Mouse (Mus musculus): ENCODE results near the gene Chchd5.

Gene Chchd5

GRCm38 (mm10) chr2:129129412-129129929 lies at the start of gene Chchd5:
Gene Chchd5 (plus strand): TSS chr2:129129700.
- peak; percentile 78 for DNase-seq

DNA sequence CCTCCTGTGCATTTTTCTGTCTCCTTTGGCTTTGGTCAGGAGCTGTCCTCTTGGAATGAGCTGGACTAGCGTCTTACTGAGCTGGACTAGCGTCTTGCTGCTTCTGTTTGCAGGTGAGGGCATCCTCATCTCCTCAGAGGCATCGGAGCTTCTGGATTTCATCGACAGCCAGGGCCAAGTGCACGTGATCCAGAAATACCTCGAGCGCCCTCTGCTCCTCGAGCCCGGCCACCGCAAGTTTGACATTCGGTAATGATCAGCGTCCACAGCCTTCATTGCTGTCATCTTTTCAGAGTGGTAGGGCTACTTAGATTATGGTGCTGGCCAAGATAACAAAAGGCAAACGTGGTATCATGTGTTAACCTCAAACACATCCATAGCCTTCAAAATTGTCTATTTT lies 48.4 kb upstream of the Chchd5 start:
- no peak for DNase-seq

- no peak for DNase-seq
These were observed 46.0 kb upstream of the Chchd5 start for GRCm38 (mm10) chr2:129083514-129083913.

DNA sequence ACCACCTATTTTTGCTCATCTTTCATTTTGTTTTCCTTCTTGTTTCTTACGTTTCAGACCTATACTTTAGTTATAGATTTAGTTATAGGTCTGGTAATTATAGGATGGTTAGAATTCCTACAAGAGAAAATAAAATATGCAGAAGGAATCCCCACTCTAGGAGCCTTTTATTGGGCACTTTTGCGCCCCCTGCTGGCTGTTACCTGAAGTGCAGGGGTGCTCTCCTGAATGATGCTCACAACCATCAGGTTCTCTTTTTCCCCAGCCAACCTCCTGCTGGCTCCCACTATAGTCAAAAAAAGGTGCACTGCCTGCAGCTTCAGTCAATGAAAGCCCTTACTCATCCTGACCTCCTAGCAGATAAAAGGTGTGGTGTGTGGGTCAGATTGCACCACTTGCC lies 44.5 kb upstream of the Chchd5 start:
- DNase-seq: peak; percentile 36

- no peak for DNase-seq
These were observed 42.0 kb upstream of the Chchd5 start for GRCm38 (mm10) chr2:129087520-129087919.

DNA sequence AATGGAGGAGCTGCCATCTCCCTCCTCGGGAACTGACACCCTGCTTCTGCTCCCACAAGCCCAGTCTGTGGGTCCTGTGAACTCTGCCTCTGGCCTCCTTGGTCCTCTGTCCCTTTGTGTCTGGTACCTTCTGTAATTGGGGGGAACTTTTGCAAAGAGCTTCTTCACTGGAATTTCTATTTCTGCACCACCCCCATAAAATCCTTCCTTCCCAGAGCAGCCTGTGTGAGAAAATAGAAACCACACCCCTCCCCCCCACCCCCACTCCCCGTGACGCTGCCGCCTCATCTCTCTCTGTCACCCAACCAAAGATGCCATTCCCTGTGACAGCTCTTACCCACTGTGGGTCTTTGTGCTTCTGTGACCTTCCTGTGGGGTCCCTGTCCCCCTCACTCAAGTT lies 39.1 kb upstream of the Chchd5 start:
- no peak for DNase-seq

GRCm38 (mm10) chr2:129092810-129093209 lies 36.7 kb upstream of the Chchd5 start:
- no peak for DNase-seq

DNA sequence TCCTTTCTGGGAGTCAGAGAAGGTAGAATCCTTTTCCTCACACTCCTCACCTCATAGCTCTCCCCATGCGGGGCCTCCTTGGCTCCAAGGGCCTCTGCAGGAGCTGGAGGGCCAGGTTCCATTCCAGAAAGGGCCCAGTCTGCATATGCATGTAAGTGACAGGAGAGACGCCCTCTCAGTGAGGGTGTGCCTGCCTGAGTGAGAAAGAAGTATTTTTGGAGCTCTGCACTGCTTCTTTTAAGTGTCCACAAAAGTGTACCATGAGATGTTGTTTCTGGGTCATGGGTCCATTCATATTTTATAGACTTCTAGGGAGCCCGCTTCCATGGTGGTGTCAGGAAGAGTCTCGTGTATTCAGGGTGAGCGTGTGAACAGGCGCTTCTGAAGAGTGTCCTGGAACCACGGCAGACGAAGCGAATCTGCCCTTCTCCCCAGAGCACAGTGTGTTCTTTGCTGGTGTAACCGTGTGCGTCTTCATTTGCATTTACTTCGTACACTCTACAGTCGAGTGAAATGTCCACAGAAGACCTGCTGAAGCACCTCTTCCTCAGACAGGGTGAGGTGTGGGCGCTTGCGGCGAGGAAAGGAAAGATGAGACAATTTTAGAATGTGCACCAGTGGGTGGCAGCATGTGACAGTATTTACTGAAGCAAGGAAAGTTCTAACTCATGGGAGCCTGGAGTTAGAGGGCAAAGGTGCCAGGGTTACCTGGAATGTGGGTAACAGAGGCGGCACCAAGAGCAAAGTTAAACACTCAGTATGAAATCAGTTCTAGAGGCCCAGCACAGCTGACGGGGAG lies 35.4 kb upstream of the Chchd5 start:
- peak; percentile 17 for DNase-seq

DNA sequence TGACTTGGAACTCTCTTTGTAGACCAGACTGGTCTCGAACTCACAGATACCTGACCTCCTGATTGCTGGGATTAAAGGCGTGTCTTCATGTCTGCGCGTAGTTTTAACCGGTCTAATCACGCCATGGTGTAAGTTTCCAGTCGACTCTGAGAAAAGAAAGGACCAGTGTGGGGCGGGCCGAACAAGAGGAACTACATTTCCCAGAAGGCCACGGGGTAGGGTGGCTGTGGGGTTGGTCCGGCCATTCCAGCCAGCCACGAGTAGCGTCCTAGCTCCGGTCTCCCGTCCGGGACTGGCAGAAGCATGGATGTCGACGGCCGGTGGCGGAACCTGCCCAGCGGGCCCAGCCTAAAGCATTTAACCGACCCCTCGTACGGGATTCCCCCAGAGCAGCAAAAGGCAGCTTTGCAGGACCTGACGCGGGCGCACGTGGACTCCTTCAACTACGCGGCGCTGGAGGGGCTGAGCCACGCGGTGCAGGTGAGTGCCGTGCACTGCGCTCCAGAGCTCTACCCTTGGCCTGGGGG lies 28.7 kb upstream of the Chchd5 start, which contains the start of gene Polr1b:
TSS of gene Polr1b (plus strand) at position 212 of the 527 bp plus-strand sequence.
- peak; percentile 86 for DNase-seq

DNA sequence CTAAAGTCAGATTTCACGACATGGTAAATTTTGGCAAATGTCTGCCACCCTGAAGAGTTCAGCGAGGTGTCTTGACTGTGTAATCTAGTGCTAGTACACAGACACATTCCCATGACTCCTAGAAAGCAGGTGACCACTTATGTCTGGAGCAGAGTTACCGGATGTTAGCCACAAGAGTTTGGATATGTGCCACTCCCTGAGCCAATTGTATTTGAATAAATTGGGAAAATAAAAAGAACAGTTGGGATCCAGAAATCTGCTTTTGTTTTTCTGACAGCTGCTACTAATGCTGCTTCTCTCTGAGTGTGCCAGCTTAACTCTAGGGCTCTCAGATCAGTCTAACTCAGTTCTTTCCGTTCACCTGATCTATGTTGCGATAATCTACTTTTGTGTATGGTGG lies 16.6 kb upstream of the Chchd5 start:
- DNase-seq: no peak

DNA sequence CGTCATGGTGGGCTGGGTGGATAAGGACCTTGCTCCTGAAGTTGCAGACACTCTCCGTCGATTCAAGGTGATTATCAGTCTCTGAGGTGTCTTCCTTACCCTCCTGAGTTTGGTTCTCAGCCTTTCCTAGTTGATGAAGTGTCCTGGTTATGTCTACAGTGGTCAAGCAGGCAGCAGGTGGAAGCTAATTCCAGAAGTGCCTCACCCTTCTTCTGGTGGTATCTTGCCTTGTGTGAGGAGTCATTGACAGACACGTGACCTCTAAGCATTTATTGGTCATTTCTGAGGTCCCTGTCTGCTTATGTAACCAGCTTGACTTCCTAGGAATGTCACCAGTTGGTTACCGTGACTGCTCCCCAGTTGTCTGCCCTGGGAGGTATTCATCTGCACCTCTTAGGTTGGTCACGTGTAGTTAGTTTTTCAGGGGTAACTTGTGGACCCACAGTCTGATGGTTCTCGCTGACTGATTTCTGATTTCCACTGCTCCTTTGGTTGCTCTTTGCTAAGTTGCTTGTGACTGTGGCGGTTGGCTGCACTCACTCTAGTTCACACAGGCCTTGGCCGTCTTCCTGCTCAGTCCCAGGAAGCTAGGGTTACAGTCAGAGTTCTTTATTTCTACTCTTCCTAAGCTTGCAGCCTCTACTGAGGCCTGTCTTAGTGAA lies 13.7 kb upstream of the Chchd5 start:
- DNase-seq: no peak

GRCm38 (mm10) chr2:129116368-129116739 lies 13.1 kb upstream of the Chchd5 start:
- DNase-seq: no peak

- no peak for DNase-seq
These were observed 11.4 kb upstream of the Chchd5 start for GRCm38 (mm10) chr2:129118061-129118460.

DNA sequence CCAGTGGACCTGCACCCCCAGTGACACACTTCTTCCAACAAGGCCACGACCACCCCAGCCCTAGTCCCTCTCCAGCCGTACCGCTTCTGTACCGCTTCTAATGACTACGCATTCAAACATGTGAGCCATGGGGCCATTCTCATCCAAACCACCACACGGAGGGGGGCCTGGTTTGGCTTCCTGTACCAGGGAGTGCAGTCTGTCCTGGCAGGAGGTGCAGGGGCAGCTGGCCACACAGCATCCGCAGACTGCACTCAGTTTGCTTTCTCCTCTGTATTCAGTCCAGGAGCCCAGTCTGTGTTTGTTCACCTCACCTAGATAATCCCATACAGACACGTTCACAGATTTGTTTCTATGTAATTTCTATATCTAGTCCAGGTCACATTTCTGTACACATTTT lies 7.5 kb upstream of the Chchd5 start:
- DNase-seq: no peak

DNA sequence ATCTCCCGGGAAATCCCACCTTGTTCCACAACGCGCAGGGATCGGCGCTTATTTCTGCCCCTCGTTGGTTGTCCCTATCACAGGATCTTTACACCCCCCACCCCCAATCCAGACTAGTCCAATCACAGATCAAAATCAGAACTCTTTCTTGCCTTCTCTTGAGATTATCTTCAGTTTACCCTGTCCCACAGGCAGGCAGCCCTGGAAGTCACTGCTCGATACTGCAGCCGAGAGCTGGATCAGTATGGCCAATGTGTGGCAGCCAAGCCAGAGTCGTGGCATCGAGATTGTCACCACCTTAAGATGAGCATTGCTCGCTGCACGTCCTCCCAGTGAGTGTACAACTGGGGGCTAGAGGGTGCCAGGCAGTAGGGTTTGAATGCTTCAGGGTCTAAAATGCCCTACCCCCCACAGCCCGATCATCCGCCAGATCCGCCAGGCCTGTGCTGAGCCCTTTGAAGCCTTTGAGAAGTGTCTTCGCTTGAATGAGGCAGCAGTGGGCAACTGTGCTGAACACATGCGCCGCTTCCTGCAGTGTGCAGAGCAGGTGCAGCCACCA lies 566 bp downstream of the Chchd5 start:
- peak; percentile 88 for DNase-seq

DNA sequence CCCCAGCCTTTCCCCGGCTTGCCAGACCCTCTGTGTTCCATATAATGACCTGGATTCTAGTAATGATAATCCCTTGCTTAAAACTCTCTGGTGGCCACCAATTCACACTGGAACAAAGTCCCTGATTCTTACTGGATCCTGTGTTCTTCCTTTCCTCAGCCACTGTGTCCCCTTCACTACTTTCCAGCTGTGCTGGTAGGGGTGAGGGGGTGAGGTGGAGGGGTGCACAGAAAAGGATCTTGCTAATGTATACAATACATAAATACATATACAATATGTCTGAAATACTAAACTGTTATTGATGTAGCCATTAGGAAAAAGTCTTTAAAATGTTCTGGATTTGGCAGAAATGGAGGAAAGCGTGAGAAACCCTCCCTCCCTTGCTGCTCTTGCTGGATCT lies 1.3 kb downstream of the Chchd5 start:
- peak; percentile 63 for DNase-seq

GRCm38 (mm10) chr2:129132231-129132630 lies 2.7 kb downstream of the Chchd5 start:
- DNase-seq: peak; percentile 61

- no peak for DNase-seq
These were observed 3.7 kb downstream of the Chchd5 start for GRCm38 (mm10) chr2:129133006-129133805.

DNA sequence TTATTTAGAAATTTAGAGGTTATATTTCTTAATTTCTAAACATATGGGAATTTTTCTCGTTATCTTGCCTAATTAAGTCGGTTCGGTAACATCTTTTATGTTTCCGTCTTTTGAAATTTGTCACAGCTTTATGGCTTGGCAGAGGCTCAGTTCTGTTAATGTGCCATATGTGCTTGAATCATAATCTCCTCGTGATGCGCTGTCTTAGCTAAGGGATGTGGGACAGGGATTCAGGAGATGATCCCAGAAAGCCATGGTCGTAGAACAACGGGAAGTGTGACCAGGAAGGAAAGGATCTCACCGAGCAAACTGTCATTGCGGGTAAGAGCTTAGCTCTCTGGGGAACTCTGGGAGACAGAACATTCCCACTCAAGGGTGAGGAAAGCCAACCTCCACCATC lies 10.4 kb downstream of the Chchd5 start:
- DNase-seq: no peak

DNA sequence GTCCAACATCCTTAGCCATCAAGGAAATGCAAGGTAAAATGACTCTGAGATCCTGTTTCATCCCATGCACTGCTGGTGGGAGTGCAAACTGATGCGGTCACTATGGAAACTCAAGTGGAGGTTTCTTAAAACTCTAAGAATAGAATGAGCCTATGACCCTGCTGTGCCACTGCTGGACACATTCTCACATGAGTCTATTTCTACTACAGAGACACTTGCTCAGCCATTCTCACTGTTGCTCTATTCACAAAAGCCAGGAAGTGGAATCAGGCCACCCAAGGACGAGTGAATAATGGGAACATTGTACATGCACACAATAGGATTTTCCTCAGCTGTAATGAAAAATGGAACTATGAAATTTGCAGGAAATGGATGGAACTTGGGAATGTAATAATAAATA lies 19.3 kb downstream of the Chchd5 start:
- DNase-seq: no peak

- no peak for DNase-seq
These were observed 20.9 kb downstream of the Chchd5 start for GRCm38 (mm10) chr2:129150386-129150785.

GRCm38 (mm10) chr2:129151111-129151510 lies 21.6 kb downstream of the Chchd5 start:
- no peak for DNase-seq

DNA sequence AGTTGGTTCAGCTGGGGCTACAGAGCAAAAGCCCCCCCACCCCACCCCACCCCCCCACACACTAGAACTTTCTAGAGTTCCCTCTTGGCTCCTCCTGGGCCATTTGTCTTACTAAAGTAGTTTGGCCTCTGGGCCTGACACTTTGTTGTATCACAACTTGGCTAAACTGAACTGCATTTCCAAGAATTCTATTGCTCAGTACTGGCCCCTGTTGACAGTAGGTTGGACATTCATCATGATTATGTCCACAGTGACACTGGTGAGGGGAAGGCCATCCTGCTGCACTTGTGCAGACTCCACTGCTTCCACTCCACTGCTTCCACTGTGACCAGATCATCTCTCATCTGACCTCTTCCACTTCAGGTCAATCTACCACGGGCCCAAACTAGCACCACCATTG lies 23.3 kb downstream of the Chchd5 start:
- no peak for DNase-seq
